Mouse (Mus musculus) megakaryocyte, adult 5-6 weeks (primary cell): ENCODE data around the gene Iqcj. TPM values are rescaled to one million over a fixed set of nuclear protein-coding genes. Genes with fewer than 3 reads are reported as not detected.
"Not testable (repeated sequence)": the region's sequence is repeated elsewhere in the genome, so short reads cannot be mapped to it uniquely, and the experiment has no call there.

ENCODE experiments used
- ATAC-seq: 2 replicates; pipeline ENCODE4 v1.8.0; 2016; ENCODE audit warnings: mild to moderate bottlenecking, inconsistent platforms; ENCODE audit not compliant: poor library complexity, severe bottlenecking
- total RNA-seq, 2 experiments: library from RNA; stranded (forward) in 1 of 2; stranded (reverse) in 1 of 2; fragments of 153-499, 151-499 nt in 1 of 2; fragments of 221-1000, 200-1000 nt in 1 of 2; gene quantifications; 2 replicates each; pipeline versions ENCODE4 v1.2.3 to v1.2.4; 2015 to 2017

The Iqcj gene
- total RNA-seq, 2 experiments from 2014 or later = not detected

DNA sequence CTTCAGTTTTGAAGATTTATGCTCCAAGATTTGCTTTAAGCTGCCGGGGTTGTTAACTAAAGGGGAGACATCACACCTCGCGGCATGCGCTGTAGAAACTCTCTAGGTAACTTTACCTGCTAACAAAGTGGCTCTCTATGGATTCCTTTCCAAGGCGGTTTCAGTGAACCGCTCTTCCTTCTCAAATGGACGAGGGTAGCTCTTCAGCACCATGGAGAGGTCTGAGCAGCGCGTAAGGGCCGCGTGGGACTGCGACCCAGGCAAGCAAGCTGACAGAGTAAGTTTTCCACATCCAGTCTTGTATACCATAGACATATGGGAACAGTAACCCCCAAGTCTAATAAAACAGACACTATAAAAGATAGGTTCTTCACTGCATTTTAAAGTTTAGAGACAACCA, 172.7 kb downstream of the Iqcj start, which contains the start of gene Schip1:
Schip1 (plus strand) TSS at position 72 of the 400 bp plus-strand sequence.
- no peak for ATAC-seq

DNA sequence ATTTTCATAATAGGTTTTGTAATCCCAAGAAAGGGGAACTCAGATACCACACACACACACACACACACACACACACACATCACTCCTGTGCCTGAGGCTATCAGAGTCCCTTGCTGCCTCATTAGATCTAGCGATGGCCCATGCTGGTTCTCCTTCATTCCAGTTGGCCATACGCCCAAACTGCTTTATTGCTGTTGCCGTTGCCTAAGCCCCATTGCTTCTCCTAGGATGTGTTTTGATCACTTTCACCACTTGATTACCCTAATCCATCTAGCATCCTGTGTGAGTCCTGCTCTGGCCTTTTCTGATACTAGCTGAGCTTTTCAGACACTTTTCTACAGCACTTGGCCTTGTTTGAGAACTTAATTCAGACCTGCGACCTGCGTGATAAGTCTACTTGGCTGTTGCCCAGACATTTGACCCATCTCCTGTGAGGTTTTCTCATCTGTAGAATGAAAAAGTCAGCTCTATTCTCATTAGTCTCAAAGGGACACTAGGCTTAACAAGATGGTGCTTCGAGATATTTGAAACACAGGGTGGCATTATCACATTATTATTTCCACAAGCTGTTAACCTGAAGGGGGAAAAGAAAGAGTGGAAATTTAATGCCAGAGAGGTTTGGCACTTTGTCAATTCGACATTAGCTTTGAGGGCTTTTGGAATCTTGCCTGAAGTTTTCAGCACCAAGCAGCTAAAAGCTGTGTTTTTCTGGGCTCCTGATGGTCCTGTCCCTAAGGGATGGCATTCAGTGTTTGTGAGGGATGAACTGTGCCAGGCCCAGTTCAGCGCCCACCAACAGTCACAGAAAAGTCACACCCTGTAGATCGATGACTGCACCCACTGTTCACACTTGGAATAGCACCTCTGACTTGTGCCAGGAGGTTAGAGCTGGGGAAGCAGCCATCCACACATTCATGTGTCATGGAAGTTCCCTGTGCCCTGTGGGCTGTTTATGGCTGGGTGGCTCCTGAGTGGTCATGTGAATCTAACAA, 179.7 kb downstream of the Iqcj start:
- ATAC-seq = no peak

- ATAC-seq = no peak
Measured at GRCm38 (mm10) chr3:68077406-68077805, 185.4 kb downstream of the Iqcj start.

GRCm38 (mm10) chr3:68085024-68085423, 193.0 kb downstream of the Iqcj start:
- no peak for ATAC-seq

DNA sequence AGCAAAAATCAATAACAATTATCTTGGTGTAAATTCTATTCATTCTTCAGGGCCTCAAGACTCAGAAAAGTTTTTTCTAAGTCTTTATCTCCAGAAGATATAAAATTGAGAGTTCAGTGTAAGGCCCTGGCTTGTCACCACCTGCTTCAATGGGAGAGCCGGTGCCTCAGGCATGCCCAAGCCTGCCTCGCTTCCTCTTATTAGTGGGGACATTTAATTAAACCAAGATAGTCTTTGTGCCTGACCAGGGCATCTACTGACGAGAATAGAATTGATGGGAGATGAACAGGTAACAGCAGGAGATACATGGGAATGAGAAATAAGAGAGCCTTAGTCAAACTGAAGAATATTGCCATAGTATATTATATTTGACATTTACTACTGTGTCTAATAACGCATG, 200.1 kb downstream of the Iqcj start:
- no peak for ATAC-seq

DNA sequence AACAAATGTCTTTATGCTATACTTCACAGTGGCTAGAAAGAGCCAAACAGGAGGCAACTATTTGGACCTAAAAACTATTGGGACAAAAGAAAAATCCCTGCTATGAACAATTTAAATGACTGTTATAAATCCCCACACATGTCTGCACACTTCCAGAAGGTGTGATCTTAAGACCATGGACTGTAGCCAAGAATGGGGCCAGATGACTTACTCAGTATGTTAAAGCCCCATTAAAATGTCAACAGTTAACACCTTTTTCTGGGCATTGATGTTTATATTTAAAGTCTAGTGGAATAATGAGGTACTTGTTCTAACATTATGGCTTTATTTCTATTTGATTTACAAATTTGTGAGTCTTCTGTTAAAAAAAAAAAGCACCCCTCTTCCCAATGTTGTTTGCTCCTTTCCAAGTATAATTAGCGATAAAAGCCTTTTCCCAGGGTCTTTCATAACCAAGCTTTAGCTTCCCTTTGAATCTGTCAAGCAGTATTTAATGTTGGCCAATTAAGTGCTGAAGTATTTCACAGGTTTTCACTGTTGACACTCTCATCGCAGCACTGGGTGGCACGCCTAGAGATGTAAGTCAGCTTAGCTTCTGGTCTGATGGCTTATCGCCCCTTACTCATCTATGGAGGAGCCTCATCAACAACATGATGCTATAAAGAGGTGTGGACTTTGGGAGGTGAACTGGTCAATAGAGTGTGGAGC, 204.9 kb downstream of the Iqcj start:
- no peak for ATAC-seq

DNA sequence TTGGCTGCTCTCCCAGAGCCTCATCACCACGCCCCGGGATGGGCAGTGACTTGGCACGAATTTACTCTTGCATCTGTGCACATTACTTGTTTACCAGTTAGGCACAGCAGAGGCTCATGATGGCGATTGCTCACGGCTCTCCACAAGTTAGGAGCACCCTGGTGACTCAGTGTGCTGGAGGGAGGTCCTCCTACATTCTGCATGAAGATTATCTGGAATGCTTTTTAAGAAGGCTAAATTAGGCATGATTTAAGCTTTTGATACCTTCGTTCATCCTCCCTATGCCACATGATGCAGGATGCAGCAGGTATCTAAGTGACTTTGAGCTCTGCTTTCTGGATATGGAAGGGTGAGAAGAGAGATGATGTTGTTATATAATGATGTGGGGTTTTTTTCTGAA, 207.5 kb downstream of the Iqcj start:
- not testable (repeated sequence) for ATAC-seq

DNA sequence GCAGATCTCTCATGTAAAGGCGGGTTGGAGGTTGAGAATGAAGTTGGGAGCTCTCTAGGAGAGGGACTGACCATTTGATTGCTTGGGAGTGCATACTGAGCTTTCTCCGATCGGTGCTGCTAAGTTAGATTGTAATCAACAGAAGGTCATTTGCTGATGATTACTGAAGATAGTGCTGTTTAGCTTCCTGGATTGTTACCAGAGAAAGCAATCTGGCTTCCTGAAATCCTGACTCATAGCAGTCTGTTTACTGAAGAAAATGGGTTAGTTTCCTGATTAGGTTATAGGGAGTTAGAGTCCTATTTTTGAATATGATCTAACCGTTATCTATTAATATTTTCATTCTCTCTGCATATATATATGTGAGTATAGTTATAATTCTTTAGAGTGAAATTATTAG, 209.3 kb downstream of the Iqcj start:
- no peak for ATAC-seq

GRCm38 (mm10) chr3:68105081-68105685, 213.2 kb downstream of the Iqcj start:
- ATAC-seq = no peak

Other genes with a start within 250 kb of the Iqcj start
- gene Iqschfp, start within 50 bp of the Iqcj start, total RNA-seq (2015) = not detected in 2 replicates
- gene Iqschfp, start within 50 bp of the Iqcj start, total RNA-seq (2017) = not detected in 2 replicates
- 0.11 and 0.25 TPM in 2 replicates for gene Schip1, start 172.6 kb downstream of the Iqcj start, total RNA-seq (2015)
- gene Schip1, start 172.6 kb downstream of the Iqcj start, total RNA-seq (2017) = not detected in 2 replicates